Mouse (Mus musculus): Measurements from ENCODE around the gene Rac2.

Gene Rac2

DNA sequence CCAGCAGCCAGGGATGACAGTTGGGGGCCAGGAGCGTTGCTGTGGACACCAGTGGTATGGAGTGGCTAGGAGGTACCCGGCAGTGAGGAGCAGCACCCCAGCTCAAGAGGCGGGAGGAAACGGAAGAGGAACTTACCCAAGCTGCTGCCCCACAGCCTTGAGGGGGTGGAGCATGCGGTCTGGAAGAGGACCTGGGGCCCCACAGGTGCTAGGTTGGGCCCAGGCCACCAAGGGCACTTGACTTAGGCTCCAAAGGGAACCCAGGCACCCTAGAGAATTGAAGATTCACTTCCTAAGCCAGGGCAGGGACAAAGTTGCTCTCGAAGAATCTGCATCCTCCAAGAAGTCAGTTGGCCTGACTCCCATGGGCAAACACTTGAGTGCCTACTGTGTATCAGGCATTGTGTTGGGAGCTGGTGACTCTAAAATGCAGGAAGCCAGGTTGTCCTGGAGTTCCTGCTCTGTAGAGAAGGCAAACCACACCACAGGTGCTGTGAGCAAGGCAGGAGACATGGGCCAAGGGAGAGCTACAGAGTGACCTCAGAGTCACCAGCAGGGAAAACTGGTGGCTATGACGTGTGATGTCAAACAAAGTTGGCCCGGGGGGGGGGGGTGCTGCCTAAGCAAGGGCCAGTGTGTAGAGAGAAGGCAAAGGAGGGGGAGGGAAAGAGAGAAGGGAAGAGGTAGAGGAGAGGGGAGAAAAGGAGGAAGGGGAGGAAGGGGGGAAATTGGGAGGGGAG lies at the start of gene Rac2:
TSS of gene Rac2 (minus strand) at position 126 of the 740 bp plus-strand sequence.
- peak; percentile 44 for DNase-seq (ENCODE audit: low spot score)

DNA sequence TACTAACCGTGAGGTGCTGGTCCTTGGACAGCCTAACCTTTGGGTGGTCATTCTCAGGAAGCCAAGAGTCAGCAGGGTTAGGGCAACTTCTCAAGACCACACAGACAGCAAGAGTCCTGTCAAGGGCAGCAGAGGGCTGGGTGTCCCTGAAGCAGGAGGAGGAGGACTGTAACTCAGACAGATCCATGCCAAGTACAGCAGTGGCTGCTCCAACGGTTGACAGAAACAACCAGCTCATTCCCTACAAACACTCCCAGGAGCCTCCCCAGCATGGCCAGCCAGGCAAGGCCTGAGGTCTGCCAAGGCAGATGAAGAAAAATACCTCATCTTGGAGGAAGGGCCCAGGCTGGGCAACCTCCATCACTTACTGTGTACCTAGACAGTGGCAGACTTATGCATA lies 44.4 kb upstream of the Rac2 start:
- DNase-seq (ENCODE audit: low spot score): no peak

DNA sequence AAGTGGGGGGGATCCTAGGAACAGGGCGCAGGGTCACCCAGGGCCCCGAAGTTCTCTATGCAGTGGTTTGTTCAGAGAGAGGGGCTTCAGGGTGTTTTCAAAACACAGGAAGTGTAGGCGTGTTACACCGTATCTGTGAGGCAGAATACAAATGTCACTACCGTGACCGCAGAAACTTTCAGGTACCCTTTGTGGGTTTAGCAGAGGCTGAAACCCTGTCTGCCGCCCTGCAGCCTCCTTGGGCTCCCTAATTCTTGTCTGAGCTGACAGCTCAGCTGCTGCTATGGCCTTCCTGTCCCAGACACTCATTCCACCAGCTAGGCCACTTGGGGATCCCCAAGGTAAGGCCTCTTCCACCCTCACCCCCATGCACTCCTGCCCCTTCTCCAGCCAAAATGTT lies 42.0 kb upstream of the Rac2 start:
- no peak for DNase-seq (ENCODE audit: low spot score)

DNA sequence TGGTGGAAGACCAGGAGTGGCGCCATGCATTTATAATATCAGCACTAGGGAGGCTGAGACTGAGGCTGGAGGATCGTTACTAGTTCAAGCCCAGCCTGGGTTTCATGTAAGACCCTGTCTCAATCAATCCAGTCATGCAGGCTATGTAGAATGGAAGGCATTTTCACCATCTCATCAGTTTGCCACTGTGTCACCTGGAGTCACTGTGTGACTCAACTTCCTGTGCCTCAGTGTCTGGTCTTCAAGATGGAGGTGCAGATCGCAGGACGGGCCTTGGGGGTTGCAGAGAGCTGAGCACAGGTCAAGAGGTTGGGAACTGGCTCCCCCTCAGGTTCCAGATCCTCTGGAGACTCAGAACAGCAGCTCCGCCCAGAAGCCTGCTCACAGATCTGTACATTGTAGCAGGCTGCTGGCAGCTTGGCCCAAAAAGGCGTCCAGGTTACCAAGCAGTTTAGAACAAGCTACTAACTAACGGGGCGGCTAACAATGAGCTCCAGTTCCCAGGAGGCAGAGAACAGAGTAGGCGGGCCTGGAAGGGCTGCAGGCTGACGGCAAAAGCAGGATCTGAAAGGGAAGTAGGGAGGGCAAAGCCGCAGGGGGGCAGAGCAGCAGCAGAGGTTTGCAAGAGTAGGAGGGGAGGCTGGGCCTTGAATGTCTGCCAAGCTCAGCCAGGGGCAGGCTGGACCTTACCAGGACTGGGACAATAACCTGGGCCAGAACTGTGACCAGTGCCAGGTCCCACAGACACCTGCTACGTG lies 38.3 kb upstream of the Rac2 start:
- DNase-seq (ENCODE audit: low spot score): no peak

DNA sequence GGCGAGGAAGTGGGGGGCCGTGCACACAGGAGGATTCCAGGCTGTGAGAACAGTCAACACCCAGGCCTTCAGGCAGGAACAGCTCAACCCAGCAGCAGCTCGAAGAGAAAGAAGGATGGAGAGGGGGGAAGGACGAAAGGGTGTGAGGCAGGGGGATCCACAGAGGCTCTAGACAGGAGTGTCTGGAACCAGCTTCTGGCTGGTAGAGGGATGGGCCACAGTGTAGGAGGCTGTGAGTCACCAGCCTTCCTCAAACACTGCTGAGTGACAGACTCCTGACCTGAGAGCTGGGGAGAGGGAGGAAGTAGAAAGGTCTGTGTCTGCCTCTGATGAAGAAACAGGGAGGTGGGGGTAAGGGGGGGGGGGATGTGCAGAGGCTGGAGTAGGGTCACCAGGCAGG lies 34.9 kb upstream of the Rac2 start:
- no peak for DNase-seq (ENCODE audit: low spot score)

DNA sequence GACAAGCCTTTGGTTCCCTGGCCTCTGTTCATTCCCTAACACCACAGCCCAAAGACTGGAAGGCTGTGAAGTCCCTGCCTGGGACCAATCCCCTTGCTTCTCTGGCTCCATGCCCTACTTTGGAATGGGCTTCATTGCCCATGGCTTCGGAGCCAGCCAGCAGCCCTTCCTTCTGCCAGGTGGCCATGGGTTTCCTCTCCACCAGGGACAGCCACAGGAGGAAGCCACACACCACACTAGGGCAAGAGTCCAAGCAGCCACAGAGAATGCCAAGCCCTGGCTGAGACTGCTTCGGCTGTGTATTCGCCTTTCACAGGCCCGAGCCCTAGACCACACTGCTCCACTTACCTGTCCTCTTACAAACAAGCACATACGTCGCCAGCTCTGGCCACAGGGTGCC lies 33.5 kb upstream of the Rac2 start:
- DNase-seq (ENCODE audit: low spot score): no peak

DNA sequence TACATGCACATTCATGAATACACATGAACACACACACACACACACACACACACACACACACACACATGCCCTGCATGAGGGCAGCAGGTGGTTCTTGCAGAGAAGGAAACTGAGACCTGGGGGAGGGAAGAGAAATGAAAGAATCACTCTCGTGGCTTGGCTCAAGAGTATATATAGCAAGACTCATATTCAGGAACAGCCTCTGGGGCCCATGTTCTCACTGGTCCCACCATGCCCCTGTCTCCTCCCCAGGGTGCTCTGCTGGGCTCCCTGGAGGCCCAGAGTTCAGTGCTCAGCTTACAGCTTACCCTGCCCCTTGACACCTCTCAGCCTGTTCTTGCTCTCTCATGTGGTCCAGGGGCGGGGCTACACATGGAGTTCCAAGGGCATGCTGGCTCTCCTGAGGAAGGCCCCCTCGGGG lies 32.8 kb upstream of the Rac2 start:
- no peak for DNase-seq (ENCODE audit: low spot score)

DNA sequence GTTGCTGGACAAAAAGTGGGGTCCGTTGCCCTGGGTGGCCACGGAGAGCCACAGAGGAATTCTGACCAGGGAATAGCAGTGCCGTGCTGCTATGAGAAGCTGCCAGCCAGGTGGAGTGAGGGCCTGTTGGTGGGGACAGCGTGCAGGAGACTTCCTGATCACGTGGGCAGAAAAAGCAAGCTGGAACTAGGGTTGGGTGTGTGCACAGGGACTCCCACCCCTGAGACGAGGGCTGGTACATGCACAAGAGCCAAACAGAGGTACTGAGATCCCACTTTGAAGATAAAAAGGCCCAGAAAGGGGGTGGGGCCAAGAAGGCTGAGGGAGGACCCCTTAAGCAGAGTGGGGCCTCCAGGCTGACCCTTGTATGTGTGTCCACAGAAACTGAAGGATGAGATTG lies 31.7 kb upstream of the Rac2 start:
- no peak for DNase-seq (ENCODE audit: low spot score)

DNA sequence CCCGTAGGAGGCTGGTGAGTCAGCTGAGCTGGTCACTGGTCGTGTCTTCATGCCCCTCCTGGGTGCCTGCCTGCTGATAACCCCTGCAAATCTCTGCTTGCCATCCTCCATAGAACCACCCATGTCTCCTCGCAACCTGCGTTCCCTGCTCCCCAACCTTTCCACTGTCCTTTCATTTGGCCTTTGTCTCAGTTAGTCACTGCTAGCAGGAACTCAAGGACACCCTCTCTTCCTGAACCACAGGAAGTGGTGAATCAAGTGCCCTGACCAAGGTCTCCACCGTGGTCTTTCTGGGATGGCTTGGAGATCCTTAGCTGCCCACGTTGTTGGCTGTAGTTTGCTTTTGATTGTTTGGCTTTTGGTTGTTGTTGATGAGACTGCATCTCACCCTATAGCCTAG lies 28.6 kb upstream of the Rac2 start:
- no peak for DNase-seq (ENCODE audit: low spot score)

DNA sequence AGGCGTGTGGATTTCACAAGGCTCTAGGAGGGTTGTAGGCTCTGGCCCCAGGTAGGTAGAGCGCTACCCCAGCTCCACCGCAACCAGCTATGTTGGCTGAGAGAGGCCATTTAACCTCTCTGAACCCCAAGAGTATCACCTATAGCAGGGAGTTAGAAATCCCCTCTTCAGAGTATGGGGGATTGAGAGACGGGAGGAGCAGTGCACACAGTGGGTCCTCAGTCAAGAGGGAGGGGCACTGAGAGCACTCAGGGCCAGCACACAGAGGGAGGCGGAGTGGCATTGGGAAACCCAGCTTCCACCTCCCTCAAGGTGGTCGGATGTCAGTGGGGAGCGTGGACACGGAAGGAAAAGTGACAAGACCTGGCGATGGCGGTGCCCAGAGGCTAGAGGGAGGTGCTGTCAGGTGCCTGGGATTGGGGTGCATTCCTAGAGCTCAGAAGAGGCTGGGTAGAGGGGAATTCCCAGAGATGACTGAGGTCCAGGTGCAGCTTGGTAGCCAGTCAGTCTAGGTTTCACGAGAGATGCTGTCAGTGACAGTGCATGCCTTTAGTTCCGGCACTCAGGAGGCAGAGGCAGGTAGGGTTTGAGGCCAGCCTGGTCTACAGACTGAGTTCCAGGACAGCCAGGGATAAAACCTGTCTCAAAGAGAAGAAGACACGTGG lies 27.1 kb upstream of the Rac2 start:
- DNase-seq (ENCODE audit: low spot score): no peak

DNA sequence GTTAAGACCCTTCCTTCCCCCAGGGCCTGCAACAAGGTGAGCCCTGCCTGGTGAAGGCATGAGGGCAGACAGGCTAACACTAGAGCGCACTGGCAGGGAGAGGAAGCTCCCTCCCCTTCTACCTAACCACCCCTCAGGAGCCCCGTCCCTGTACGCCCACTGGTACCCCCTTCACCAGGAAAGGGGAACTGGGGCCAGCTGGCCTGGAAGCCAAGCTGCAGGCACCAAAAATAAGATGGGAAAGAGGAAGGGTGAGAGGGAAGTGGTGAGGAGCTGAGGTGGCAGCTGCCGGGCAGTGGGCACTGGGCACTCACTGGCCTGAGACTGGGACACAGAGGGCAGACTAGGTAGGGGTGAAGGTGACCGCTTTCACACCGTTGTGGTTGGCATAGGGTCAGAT lies 26.5 kb upstream of the Rac2 start:
- DNase-seq (ENCODE audit: low spot score): no peak

DNA sequence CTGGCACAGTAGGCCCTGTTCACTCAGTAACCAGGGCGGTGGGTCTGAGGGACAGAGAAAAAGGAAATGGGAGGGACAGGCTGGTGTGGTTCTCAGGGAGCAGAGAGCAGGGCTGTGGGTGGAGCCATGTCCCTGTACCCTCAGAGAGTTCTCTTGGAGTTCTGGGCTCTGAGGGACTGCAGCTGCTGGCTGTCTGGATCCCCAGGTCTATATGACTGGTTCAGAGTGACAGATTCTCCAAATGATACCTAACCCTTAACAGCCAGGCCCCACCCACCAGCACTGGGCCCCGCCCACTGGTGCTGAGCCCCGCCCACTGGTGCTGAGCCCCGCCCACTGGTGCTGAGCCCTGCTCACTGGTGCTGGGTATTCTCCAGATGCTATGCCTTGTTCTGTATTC lies 25.1 kb upstream of the Rac2 start:
- peak; percentile 56 for DNase-seq (ENCODE audit: low spot score)

DNA sequence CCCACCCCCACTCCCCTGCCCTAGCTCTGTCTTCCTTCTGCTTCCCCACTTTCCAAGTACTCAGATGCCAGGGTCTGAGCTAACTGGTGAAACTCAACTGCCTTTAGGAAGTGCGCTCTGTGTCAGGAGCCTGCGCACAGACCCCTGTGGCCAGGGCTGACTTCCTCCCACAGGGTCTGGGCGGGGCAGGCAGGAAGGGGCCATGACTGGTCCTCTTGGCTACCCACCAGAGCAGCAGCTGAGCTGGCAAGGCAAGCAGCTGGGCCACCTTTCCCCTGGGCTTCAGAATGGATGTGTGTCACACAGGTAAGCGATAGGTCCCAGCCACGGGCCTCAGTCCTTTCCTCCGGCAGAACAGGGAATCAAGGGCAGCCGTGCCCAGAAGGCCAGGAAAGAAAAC lies 24.3 kb upstream of the Rac2 start, which contains the start of gene Cyth4:
TSS of gene Cyth4 (plus strand) at position 134 of the 400 bp plus-strand sequence.
- peak; percentile 26 for DNase-seq (ENCODE audit: low spot score)

DNA sequence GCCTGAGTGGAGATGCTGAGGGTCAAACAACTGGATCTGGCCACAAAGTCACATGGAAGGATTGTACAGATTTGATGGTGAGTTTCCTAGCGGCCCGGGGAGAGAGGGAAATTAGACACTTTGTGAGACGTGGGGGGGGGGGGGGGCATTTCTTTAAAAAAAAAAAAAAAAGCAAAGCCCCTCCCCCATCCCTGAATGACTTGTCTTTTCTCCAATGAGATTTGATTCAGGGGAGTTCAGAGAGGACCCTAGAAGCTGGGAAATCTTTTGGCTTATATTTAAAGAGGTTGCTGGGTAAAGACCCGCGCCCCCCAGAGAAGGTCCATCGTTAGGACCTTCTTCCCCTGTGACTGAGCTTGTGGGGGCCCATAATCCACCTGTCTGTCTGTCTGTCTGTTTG lies 23.9 kb upstream of the Rac2 start:
- no peak for DNase-seq (ENCODE audit: low spot score)

DNA sequence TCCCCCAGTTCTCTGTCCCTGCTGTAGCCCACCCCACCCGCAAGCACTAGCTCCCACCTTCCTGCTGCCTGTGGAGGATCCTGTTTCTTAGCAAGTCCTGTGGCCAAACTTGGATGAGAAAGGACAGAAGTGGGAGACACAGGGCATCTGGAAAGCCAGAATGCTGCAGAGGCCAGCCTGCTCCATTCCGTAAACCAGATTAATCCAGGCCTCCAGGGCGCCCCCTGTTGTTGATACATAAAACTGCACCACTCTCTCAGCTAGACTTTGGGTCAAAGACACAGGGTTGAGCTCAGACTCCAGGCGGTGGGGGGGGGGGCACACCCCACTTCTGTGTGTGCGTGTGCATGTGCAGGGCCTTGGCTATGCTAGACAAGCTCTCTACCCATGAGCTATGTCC lies 22.9 kb upstream of the Rac2 start:
- DNase-seq (ENCODE audit: low spot score): no peak

DNA sequence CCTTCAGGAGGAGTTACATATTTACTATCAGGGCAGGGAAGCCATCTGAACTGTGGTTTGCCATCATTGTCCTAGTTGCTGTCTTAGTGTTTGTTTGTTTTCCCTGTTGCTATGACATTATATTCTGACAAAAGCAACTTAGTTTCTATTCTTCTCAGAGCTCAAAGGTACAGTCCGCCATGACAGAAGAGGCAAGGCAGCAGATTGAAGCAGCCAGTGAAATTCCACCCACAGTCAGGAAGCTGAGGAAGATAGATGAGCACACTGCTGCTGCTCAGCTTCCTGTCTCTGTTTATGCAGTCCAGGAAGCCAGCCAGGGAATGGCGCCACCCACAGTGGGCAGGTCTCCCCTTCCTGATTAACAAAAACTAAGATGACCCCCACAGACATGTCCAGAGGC lies 22.2 kb upstream of the Rac2 start:
- no peak for DNase-seq (ENCODE audit: low spot score)

DNA sequence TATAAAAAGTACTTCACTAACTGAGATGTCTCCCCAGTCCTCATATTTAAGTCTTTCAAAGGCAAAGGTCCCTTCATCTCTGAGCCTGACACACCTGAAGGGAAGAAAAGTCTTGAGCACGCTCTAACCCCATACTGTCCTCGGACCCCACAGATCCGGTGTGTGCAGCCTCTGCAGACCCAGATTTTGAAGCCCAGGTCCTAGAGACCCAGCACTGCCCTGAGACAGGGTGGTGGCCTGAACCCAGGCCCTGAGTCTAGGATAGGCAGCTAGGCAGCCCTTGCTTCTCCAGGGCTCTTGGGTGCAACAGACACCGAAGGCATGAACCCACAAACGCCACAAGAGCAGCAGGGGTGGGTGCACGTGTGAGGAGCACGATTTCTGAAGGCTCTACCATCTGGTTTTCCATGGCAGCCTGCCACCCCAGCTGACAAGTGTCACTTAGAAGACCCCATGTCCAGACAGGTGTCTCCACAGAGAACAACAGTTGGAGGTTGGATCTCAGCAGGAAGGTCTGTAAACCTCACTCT lies 21.4 kb upstream of the Rac2 start:
- no peak for DNase-seq (ENCODE audit: low spot score)

DNA sequence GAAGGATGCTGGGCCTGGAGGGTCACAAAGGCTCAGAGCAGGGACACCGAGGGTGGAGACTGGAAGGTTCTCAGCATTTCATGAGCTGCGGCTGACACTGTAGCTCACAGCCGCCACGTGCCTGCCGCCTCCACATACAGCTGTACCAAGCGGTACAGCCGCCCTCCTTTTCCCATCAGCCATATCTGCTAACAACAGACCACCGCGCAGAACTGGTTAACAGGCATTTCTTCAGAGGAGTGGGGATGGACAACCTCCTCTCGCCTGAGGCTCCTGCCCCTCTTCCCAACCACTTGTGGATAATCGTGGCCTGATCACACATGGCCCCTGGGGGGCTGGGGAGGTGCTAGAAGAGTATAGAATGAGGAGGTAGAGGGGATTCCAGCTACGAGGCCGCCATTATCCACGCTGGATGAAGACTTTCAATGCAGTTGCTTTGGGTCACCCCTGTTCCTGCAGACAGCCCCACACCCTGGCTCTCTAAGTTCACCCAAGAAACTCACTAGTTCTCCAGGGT lies 19.9 kb upstream of the Rac2 start:
- DNase-seq (ENCODE audit: low spot score): no peak

DNA sequence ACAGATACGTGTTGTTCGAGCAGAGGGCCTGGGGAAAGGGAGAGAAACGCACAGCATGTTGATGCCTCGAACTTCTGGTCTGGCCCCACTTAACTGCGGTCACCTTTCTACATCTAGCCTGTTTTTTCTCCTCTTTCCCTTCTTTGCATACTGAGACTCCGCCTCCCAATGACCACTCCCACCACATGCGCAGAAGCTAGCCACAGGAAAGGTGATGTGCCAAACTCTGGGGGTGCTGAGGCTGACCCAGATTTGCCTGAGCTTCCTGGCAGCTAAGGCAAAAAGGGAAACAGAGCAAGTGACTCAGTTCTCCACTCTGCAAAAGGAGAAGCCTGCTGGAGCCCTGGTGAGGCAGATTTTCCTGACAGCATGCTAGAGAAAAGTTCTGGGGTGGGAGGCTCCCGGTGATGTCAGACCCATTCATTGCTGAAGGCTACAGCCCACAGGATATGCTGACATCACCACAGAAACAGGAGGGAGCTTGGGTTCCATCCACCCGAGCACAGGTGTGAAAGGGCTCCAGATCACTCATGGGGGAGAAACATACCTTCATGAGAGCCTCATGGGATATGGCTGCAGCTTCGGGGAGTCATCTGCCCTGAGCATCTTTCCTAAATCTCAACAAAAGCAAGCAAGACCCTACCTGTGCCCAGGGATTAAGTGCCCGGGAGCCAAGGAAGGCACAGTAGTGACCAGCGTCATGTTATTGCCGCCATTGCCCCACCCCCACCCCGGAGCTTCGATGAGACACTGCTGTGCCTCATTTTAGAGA lies 19.3 kb upstream of the Rac2 start:
- peak; percentile 37 for DNase-seq (ENCODE audit: low spot score)

DNA sequence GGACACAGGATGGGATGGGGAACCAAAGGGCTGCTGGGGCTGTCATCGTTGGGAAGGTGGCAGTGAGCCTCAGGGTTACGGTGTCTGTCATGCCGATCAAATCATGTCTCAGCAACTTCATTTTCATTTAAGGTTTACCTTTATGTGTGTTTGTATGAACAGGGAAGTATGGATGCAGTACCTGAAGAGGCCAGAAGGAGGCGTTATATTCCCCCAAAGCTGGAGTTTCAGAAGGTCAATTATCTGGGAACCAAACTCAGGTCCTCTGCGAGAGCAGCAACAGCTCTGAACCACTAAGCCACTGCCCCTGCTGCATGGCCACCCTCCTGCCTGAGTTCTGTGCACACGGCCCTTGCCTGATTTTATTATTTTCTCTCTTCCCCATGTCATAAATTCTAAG lies 18.2 kb upstream of the Rac2 start:
- no peak for DNase-seq (ENCODE audit: low spot score)

DNA sequence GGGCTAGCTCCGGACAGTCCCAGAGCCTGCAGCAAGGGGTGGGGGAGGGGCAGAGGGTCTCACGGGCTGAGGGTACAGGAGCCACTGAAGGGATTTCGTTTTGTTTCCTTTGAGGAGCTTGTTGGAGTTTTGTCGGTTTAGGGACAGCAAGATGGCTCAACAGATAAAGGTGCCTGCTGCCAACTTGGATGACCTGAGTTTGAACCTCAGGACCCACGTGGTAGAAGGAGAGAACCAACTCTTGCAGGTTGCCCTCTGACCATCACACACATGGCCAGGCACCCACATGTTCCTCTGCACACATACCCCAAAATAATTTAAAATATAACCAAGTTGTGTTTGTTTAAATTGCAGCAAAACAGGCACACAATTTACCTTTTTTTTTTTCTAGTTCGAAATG lies 17.4 kb upstream of the Rac2 start:
- no peak for DNase-seq (ENCODE audit: low spot score)

DNA sequence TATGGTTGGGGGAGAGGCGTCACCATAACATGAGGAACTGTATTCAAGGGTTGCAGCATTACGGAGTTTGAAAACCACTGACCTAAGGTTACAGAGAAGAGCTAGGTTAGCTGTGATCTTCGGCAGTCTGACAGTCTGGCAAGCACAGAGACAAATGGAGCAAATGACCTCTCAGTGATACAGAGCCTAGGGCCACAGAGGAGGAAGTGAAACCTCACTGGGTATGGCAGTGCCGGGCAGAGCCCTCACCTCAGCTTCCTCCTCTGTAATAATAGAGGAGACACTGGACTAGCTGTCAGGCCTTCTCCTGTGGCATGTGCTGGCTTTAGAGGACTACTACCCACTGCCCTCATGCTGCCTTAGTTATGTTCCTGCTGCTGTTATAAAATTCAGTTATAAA lies 16.3 kb upstream of the Rac2 start:
- DNase-seq (ENCODE audit: low spot score): no peak

All from spleen, adult 12 weeks (tissue).